Mouse (Mus musculus) myocyte (in vitro differentiated cells): Measurements from ENCODE around the gene Tnrc6c. TPM values are rescaled to one million over a fixed set of nuclear protein-coding genes. Genes with fewer than 3 reads are reported as not detected.

Experiments used
- H3K27me3 ChIP-seq: one replicate; pipeline ENCODE4 v1.6.1; 2011; ENCODE audit not compliant: control insufficient read depth, insufficient read depth, insufficient read length
- H3K36me3 ChIP-seq: one replicate; pipeline ENCODE4 v1.6.1; 2011; ENCODE audit not compliant: control insufficient read depth, insufficient read depth
- H3K4me2 ChIP-seq: one replicate; pipeline ENCODE4 v1.6.1; 2011; ENCODE audit warnings: low read depth, control low read depth
- H3K4me3 ChIP-seq: one replicate; pipeline ENCODE4 v1.5.1; 2011; ENCODE audit warnings: mild to moderate bottlenecking, control low read depth, moderate library complexity
- H3K79me2 ChIP-seq: one replicate; pipeline ENCODE4 v1.6.1; 2011; ENCODE audit not compliant: control insufficient read depth, insufficient read depth
- H3ac ChIP-seq: one replicate; pipeline ENCODE4 v1.6.1; 2011; ENCODE audit not compliant: control insufficient read depth, insufficient read length
- CEBPB ChIP-seq: IDR thresholded peaks from 2 replicates; pipeline ENCODE4 v1.6.1; 2011; ENCODE audit warnings: mild to moderate bottlenecking, moderate library complexity; ENCODE audit not compliant: poor library complexity, insufficient read depth, severe bottlenecking
- E2F4 ChIP-seq: IDR thresholded peaks from one replicate; pipeline ENCODE4 v1.6.1; 2011; ENCODE audit warnings: mild to moderate bottlenecking, control low read depth, moderate library complexity; ENCODE audit not compliant: insufficient read depth
- MAX ChIP-seq: IDR thresholded peaks from one replicate; pipeline ENCODE4 v1.6.1; 2011; ENCODE audit warnings: low read depth, mild to moderate bottlenecking, control low read depth
- MYOD1 ChIP-seq, 3 experiments: IDR thresholded peaks; one replicate each; pipeline ENCODE4 v1.6.1; 2011; ENCODE audit warnings: control low read depth in 2 of 3, low read depth in 2 of 3, mild to moderate bottlenecking in 2 of 3, moderate library complexity in 1 of 3; ENCODE audit not compliant: insufficient read length in 2 of 3, control insufficient read depth in 1 of 3
- MYOG ChIP-seq, 3 experiments: IDR thresholded peaks; one replicate each; pipeline ENCODE4 v1.6.1; 2011; ENCODE audit warnings: control low read depth in 2 of 3, low read depth in 2 of 3, mild to moderate bottlenecking in 2 of 3; ENCODE audit not compliant: insufficient read length in 2 of 3, control insufficient read depth in 1 of 3, insufficient read depth in 1 of 3
- POLR2A ChIP-seq: IDR thresholded peaks from one replicate; pipeline ENCODE4 v1.6.1; 2011; ENCODE audit warnings: low read depth, mild to moderate bottlenecking, control low read depth, moderate library complexity; ENCODE audit not compliant: insufficient read length
- POLR2AphosphoS2 ChIP-seq: IDR thresholded peaks from one replicate; pipeline ENCODE4 v1.6.1; 2011; ENCODE audit warnings: low read depth, control low read depth; ENCODE audit not compliant: insufficient read length
- REST ChIP-seq: IDR thresholded peaks from one replicate; pipeline ENCODE4 v1.6.1; 2011; ENCODE audit warnings: mild to moderate bottlenecking, control low read depth, moderate library complexity; ENCODE audit not compliant: insufficient read depth, insufficient read length
- SRF ChIP-seq: IDR thresholded peaks from one replicate; pipeline ENCODE4 v1.6.1; 2011; ENCODE audit warnings: low read depth; ENCODE audit not compliant: control insufficient read depth, insufficient read length
- TCF12 ChIP-seq: IDR thresholded peaks from one replicate; pipeline ENCODE4 v1.6.1; 2011; ENCODE audit warnings: mild to moderate bottlenecking, control low read depth; ENCODE audit not compliant: poor library complexity, insufficient read depth, severe bottlenecking
- TCF3 ChIP-seq: IDR thresholded peaks from one replicate; pipeline ENCODE4 v1.6.1; 2011; ENCODE audit warnings: low read depth, control low read depth; ENCODE audit not compliant: insufficient read length
- USF1 ChIP-seq: IDR thresholded peaks from one replicate; pipeline ENCODE4 v1.6.1; 2011; ENCODE audit warnings: low read depth, mild to moderate bottlenecking, control low read depth, moderate library complexity
- polyA plus RNA-seq: library from polyadenylated mRNA; unstranded; fragments of >200 nt; fragmentation: generic; extraction: Trizol; gene quantifications from one replicate; pipeline ENCODE4 v1.2.1, GENCODE M21; 2012; ENCODE audit warnings: missing spikeins

The Tnrc6c gene
- polyA plus RNA-seq, 1 experiment = 7.4 TPM

- Histone ChIP-seq H3K79me2 (peaks cover 8% of the 10 kb centered on the region), H3K27me3 (no peaks in the 10 kb centered on the region), H3K4me3 (no peak overlapping the region), H3ac (no peak overlapping the region), H3K36me3 (no peaks in the 10 kb centered on the region), H3K4me2 (no peak overlapping the region)
- TF ChIP-seq MYOD1 (IDR thresholded peaks at IDR 0.05; ENCODE audit: control insufficient read depth in 1 of 3, insufficient read length in 2 of 3, low read depth in 2 of 3) (no peak), E2F4 (no peak), POLR2AphosphoS2 (no peak), TCF12 (no peak), SRF (no peak), MYOG (IDR thresholded peaks at IDR 0.05; ENCODE audit: control insufficient read depth in 1 of 3, insufficient read depth in 1 of 3, insufficient read length in 2 of 3, low read depth in 2 of 3) (no peak), REST (no peak), USF1 (no peak), MAX (no peak), POLR2A (no peak), CEBPB (no peak), TCF3 (no peak)
These were observed 152.7 kb downstream of the Tnrc6c start for GRCm38 (mm10) chr11:117806781-117807180.

GRCm38 (mm10) chr11:117809407-117810311 lies 155.6 kb downstream of the Tnrc6c start, which contains the start of the genes Gm20708 and Syngr2:
Gene Gm20708, plus strand, starts transcription at chr11:117809668.
Gene Syngr2, plus strand, starts transcription at chr11:117809668.
- H3ac ChIP-seq = peak within 1 kb of the TSS; percentile 9
- no peak for TF ChIP-seq E2F4
- TF ChIP-seq TCF12 = no peak
- TF ChIP-seq POLR2AphosphoS2 = peak; percentile 82
- no peak for TF ChIP-seq TCF3
- peak in 2 of 3 experiments; percentile 59 to 61 for TF ChIP-seq MYOG (IDR thresholded peaks at IDR 0.05; ENCODE audit: control insufficient read depth in 1 of 3, insufficient read depth in 1 of 3, insufficient read length in 2 of 3, low read depth in 2 of 3)
- TF ChIP-seq REST = no peak
- peak in 2 of 3 experiments; percentile 61 to 63 for TF ChIP-seq MYOD1 (IDR thresholded peaks at IDR 0.05; ENCODE audit: control insufficient read depth in 1 of 3, insufficient read length in 2 of 3, low read depth in 2 of 3)
- TF ChIP-seq POLR2A = peak; percentile 93
- TF ChIP-seq SRF = no peak
- no peak for TF ChIP-seq USF1
- no peak for TF ChIP-seq MAX
- TF ChIP-seq CEBPB = no peak
- H3K36me3 ChIP-seq = peaks cover 4% of the 10 kb centered on the region
- H3K4me2 ChIP-seq = peak within 1 kb of the TSS; percentile 91
- peak within 1 kb of the TSS; percentile 74 for H3K4me3 ChIP-seq
- peaks cover 26% of the 10 kb centered on the region for H3K79me2 ChIP-seq
- H3K27me3 ChIP-seq = no peaks in the 10 kb centered on the region

- H3K27me3 ChIP-seq = no peaks in the 10 kb centered on the region
- peaks cover 4% of the 10 kb centered on the region for H3K36me3 ChIP-seq
- H3K4me3 ChIP-seq = peak overlapping the region; percentile 74
- TF ChIP-seq SRF = peak; percentile 92
- TF ChIP-seq POLR2AphosphoS2 = peak; percentile 71
- no peak for TF ChIP-seq CEBPB
- peak; percentile 6 for TF ChIP-seq E2F4
- TF ChIP-seq MAX = no peak
- no peak for TF ChIP-seq REST
- TF ChIP-seq TCF12 = no peak
- peak; percentile 58 for TF ChIP-seq POLR2A
- TF ChIP-seq USF1 = no peak
- TF ChIP-seq MYOD1 (IDR thresholded peaks at IDR 0.05; ENCODE audit: control insufficient read depth in 1 of 3, insufficient read length in 2 of 3, low read depth in 2 of 3) = peak in 2 of 3 experiments; percentile 38 to 61
- peak in 2 of 3 experiments; percentile 38 to 40 for TF ChIP-seq MYOG (IDR thresholded peaks at IDR 0.05; ENCODE audit: control insufficient read depth in 1 of 3, insufficient read depth in 1 of 3, insufficient read length in 2 of 3, low read depth in 2 of 3)
- TF ChIP-seq TCF3 = no peak
- peak overlapping the region; percentile 91 for H3K4me2 ChIP-seq
- peak overlapping the region; percentile 9 for H3ac ChIP-seq
- peaks cover 26% of the 10 kb centered on the region for H3K79me2 ChIP-seq
These were observed 156.4 kb downstream of the Tnrc6c start for GRCm38 (mm10) chr11:117810401-117811046.

Other genes starting within 250 kb of the Tnrc6c start
- gene Gm11733, start 169.9 kb upstream of the Tnrc6c start, polyA plus RNA-seq = not detected
- gene Tmc8, start 127.8 kb downstream of the Tnrc6c start, polyA plus RNA-seq = 0.19 TPM
- gene Tmc6, start 127.9 kb downstream of the Tnrc6c start, polyA plus RNA-seq = 51.9 TPM
- not detected for gene 6030468B19Rik, start 143.4 kb downstream of the Tnrc6c start, polyA plus RNA-seq
- gene Gm20708, start 155.4 kb downstream of the Tnrc6c start, polyA plus RNA-seq = 0.35 TPM
- 109 TPM for gene Syngr2, start 155.4 kb downstream of the Tnrc6c start, polyA plus RNA-seq
- gene Afmid, start 171.6 kb downstream of the Tnrc6c start, polyA plus RNA-seq = 6.1 TPM
- gene Tk1, start 171.8 kb downstream of the Tnrc6c start, polyA plus RNA-seq = 52.8 TPM
- 60.7 TPM for gene Birc5, start 195.0 kb downstream of the Tnrc6c start, polyA plus RNA-seq
- not detected for gene Tmem235, start 206.5 kb downstream of the Tnrc6c start, polyA plus RNA-seq
- 2.5 TPM for gene Tha1, start 219.2 kb downstream of the Tnrc6c start, polyA plus RNA-seq